Mouse (Mus musculus) retina, adult 2 months (tissue): ENCODE measurements at regions not wholly inside any gene's neighbourhood (a gene's known extent, or its start where the extent isn't known, plus 50 kb on each side); places are given as distances from the start of the nearest gene placed in this dataset.

Experiments used
- DNase-seq: peaks from one replicate; pipeline ENCODE4 v3.0.0-alpha.2; 2012; ENCODE audit warnings: low read depth, low spot score

DNA sequence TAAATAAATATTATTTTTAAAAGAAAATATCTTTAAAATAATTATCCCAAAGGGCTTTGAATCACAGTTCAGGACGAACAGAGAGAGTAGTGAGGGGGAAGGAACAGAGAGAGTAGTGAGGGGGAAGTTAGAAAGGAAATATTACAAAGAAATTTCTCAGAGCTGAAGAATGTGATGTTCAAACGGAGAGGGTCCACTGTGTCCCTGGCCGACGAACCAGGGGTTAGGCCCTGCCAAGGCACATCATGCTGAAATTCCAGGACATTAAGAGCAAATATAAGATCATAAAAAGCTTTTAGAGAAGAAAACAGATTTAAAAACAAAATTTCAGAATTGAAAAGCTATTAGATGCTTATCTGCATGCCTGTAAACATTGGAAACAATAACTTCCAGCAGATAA lies 61.6 kb downstream of the Skor1 start:
- no peak for DNase-seq

DNA sequence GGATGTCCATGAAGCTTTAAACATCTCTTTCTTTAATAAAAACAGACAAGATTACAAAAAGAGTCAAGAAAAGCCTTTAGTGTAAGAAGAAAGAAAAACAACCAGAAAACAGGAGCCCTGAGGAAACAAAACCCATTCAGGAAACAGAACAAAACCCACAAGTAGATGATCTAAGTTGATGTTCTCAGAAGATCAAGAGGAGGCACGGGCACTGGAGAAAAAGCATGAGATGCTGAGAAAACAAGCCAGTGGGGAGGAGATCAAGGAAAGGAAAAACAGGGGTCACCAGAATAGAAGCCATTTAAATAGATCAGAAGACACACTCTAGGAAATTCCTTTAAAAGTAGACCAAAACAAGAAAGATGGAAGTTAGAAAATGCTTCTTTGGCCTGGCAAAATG lies 62.1 kb downstream of the Skor1 start:
- DNase-seq: no peak

- no peak for DNase-seq
These were observed 65.9 kb downstream of the Skor1 start for GRCm38 (mm10) chr9:63082830-63083229.

DNA sequence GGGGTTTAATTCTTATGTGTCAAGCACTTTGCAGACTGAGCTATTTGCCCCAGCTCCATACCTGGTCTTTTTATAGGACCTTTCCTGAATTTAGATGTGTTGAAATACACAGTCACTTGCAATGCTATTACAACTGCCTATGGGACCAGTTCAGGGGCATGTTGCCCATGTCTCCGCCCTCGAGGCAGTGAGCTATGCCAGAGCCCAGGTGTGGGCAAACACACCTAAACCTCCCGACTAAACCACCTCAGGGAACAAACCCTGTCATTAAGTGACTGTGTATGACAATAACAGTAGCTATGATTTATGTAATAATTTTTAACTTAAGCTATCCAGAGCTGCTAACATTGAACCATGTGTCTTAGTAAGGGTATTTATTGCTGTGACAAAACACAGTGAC lies 66.5 kb downstream of the Skor1 start:
- no peak for DNase-seq

DNA sequence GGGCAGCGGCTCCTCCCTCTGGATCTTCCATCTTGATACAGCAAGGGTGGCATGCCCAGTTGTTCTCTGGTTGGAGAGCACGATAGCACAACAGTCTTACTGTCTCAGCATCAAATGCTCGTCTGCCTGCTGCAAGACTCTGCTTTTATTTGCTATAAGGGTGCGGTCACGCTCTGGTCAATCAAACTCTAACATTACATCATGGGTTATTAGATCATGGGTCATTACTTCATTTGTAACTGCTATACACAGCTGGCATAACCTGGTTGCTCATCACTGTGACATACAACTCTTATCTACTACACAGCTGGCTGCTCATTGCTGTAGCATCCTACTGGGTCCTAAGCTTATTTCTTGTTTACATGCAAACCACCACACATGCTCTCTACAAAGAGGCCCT lies 68.4 kb downstream of the Skor1 start:
- DNase-seq: no peak

DNA sequence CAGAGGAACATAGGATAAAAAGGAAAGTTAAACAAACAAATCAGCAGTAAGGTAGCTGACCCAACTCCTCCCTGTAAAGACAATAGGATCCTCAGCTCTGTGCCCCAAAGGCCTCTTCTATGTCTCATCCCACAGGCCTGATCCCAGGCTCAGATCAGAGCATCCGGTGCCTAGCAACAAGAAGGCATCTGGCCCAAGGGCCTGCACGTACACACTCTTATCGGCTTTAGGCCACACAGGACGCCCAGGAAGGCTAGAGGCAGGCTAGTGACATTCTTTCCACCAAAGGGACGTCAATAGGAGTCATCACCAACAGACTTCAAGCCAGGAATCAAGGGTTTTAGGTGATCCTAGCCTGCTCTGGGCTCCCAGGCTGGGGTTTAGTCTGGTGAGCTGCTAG lies 73.5 kb downstream of the Skor1 start:
- peak; percentile 65 for DNase-seq

GRCm38 (mm10) chr9:63074803-63075202 lies 74.0 kb downstream of the Skor1 start:
- no peak for DNase-seq

DNA sequence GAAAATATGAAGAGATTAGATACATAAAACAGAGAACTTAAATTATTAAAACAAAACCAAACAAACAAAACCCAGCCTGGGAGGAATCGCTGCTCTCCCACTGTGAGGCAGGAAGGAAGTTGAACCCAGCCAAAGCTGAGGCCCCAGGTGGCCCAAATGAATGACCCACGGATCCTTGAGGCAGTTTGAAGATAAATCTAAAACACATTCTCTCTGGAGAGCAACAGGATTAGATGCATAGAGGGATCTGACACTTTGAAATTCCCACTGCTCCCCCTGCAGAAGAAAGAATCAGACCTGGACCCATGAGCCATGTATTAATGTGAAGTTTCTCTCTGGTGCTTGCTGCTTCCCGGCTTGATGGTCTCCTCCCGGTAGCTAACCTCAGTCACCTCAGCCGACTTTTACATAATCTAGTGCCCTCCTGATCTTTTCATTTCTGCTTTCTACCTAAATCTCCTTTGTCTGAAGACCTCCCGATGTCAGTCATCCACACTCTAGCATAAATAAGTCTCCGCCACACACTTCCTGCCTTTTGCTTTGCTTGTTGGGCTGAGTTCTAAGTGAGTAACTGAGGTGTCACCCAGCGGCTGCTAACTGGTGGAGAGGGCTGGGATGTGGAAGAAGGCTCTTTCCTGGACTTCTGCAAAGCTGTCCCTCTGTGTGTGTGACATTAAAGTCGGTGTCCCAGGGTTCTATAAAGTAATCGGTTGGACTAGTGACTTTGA lies 74.6 kb downstream of the Skor1 start:
- no peak for DNase-seq

DNA sequence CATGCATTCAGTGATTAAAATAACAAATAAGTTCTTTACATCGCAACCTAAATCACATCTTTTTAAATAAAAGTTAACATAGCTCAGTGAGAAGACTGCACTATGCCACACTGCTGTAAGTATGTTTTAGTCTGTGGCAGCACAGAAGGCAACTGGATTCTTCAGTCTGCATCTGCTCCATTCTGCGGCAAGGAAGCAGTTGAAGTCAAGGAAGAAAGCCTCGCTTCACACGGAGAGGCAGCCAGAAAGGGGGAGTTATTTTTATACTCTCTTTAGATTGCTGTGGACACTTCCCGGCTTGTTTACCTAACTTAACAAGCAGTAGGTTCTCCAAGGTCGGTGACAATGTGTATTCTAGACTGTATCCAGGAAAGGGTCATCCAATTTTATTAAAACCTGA lies 77.7 kb downstream of the Skor1 start:
- DNase-seq: no peak

- DNase-seq: no peak
These were observed 78.8 kb downstream of the Skor1 start for GRCm38 (mm10) chr9:63069919-63070318.

DNA sequence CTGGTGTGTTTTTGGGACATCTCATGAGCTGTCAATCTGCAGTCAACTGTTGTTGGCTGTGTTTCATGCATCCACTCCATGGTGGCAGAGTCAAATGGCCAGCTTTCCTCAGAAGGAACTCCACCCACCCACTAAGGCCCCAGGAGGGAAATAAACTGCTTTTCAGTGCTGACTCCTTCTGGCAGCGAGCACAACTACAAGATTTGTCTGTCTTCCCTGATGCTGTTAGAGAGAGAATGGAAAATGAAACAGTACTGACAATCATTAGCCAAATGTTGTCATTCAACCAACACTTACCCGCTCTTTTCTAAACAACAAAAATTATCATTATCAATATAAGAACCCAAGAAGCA lies 79.3 kb upstream of the Pias1 start:
- no peak for DNase-seq

- DNase-seq: no peak
These were observed 78.8 kb upstream of the Pias1 start for GRCm38 (mm10) chr9:63066384-63067053.

DNA sequence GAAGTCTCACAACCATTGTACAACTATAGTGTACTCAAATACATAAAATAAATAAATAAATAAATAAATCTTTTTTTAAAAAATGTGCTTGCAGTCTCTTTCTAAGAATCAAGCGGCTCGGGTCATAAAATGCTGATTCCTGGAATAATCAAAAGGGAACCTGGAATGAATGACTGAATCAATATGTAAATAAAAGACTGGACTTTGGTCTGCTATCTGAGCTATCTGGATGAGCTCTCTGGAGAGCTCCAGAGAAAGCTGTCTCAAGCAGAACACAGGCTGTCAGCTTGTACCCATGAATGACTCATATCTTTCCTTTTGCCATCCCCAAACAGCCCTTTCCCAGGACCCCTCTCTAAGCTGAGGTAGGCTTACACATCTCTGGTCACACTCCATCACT lies 75.8 kb upstream of the Pias1 start:
- no peak for DNase-seq

DNA sequence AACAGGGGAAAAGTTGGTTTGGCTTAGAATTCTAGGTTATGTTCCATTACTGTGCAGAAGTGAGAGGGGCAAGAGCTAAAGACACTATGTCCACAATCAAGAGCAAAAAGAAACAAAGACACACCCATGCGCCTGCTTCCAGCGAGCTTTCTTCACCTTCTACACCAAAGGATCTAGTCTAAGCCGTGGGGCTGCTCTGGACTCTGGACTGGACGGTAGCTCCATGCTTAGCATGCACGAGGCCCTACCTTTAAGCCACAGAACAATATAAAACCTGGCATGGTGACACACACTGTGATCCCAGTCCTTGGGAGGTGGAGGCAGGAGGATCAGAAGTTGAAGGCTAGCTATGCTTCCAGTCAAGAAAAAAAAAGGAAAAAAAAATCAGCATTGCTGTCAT lies 73.0 kb upstream of the Pias1 start:
- DNase-seq: no peak

DNA sequence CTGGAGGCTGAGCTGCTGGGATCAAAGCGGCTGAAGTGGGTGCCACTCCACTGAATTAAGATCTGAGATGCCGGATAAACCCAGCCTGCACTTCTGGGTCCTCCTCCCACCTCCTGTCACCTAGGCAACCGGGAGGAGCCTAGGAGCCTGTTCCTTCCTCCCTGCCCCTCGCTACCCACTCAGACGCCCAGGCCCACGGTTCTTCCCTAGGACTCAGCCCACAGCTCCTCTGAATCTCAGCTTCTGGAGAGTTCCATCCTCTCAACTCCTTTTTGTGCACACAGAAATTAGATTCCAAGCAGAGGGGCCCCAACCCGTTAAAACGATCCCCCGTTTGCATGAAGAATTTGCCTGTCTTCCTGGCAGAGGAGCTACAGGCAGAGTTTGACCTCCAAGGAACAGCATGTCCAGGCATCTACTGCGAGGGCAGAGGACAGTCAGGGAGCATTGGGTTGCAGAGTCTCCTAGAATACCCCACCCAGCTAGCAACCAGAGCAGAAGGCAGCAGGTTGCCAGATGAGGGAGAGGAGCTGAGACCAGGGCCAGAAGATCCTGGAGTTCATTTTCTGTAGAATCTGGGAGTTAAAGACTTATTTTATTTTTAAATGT lies 71.6 kb upstream of the Pias1 start:
- peak; percentile 91 for DNase-seq

- DNase-seq: peak; percentile 88
These were observed 70.9 kb upstream of the Pias1 start for GRCm38 (mm10) chr9:63058506-63059233.

- no peak for DNase-seq
These were observed 69.1 kb upstream of the Pias1 start for GRCm38 (mm10) chr9:63056695-63057349.

DNA sequence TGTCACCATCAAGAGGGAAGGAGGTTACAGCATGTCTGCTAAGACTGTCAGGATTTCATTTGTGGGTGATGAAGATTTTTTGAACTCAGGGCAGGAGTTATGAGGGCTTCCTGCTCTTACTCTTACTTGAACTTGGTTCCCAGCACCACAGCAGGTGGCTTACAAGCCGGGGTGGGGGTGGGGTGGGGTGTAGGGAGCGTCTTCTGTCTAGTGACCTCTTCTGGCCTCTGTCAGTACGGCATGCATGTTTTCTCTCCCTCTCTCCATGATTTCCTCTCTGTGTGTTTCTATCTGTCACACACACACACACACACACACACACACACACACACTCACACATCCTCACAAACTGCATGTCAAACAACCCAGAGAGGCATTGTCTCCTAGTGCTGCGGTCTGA lies 64.5 kb upstream of the Pias1 start:
- DNase-seq: no peak

DNA sequence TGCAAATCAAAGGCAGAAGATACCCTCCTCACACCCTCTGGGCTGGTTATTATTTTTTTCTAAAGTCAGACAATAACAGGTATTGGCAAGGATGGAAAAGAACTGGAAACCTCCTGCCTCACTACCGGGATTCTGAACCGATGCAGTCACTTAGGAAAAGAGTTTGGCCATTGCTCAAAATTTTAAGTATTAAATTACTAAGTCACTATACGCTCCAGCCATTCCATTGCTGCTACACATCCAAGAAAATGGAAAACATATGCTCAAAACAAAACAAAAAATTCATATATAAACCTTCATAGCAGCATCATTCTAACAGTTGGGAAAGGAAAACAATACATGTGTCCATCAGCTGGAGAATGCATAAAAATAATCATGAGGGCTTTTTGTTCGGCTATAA lies 63.9 kb upstream of the Pias1 start:
- DNase-seq: no peak

DNA sequence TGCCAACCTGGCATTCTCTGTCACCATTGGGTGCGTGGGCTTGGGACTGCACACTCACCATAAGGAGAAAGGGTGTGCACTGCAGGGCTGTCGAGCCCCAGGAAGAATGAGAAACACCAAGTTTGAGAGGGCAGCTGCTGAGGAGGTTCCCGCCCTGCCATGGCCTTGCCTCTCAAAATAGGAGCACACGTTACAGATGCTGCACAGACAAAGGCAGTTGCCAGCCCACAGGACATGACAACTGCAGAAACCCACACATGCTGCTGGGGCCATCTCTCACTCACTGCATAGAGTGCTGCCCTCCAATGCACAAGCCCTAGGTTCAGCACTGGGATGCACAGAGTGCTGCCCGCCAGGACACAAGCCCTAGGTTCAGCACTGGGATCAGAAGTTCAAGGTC lies 61.6 kb upstream of the Pias1 start:
- DNase-seq: peak; percentile 64

DNA sequence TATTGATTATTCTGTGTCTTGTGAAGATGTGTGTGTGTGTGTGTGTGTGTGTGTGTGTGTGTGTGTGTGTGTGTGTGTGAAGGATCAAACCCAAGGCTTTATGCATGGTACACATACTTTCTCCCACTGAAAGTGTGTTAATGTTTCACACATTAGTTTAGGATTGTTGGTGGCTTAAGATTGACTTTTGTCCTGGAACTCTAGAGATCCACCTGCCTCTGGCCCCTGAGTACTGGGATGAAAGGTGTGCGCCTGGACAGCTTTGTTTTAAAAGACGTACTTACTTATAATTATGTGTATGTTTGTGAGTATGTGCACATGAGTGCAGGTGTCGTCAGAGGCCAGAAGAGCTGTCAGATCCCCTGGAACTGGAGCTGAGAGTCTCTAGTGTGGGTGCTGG lies 59.3 kb upstream of the Pias1 start:
- DNase-seq: no peak

GRCm38 (mm10) chr9:63045531-63045930 lies 57.8 kb upstream of the Pias1 start:
- DNase-seq: no peak
